Mouse (Mus musculus) hindbrain, embryonic 14.5 days (tissue): ENCODE measurements around the gene Gatm. TPM values are rescaled to one million over a fixed set of nuclear protein-coding genes. Genes with fewer than 3 reads are reported as not detected.
A peak's percentile ranks its signal among the peaks of the same experiment; 100 is the strongest.

Experiments used
- ATAC-seq: fragments of 200-750 bp; cut with Nextera tagmentation; 2 replicates; pipeline ENCODE4 v1.8.0; 2017; ENCODE audit warnings: moderate number of reproducible peaks, mild to moderate bottlenecking, moderate TSS enrichment, moderate library complexity; ENCODE audit not compliant: low FRiP score
- DNase-seq: peaks from one replicate; pipeline ENCODE4 v3.0.0-alpha.2; 2015; ENCODE audit warnings: low spot score
- H3K27ac ChIP-seq: fragments of 300-500 bp; sonication (generic); 2 replicates; pipeline ENCODE4 v1.5.1; 2014; ENCODE audit warnings: mild to moderate bottlenecking, moderate library complexity
- H3K27me3 ChIP-seq: fragments of 300-500 bp; sonication (generic); 2 replicates; pipeline ENCODE4 v1.6.1; 2014; ENCODE audit warnings: mild to moderate bottlenecking, low read length, mixed read lengths; ENCODE audit not compliant: control insufficient read depth, insufficient read depth
- H3K36me3 ChIP-seq: fragments of 300-500 bp; sonication (generic); replicated peaks from 2 replicates; pipeline ENCODE4 v1.6.1; 2014; ENCODE audit not compliant: control insufficient read depth, insufficient read depth
- H3K4me1 ChIP-seq: fragments of 300-500 bp; sonication (generic); replicated peaks from 2 replicates; pipeline ENCODE4 v1.6.1; 2014; ENCODE audit warnings: antibody characterized with exemption, low read length, mixed read lengths; ENCODE audit not compliant: control insufficient read depth, insufficient read depth
- H3K4me2 ChIP-seq: fragments of 300-500 bp; sonication (generic); replicated peaks from 2 replicates; pipeline ENCODE4 v1.6.1; 2014; ENCODE audit warnings: mild to moderate bottlenecking, moderate library complexity
- H3K4me3 ChIP-seq: fragments of 300-500 bp; sonication (generic); replicated peaks from 2 replicates; pipeline ENCODE4 v1.5.1; 2014; ENCODE audit warnings: mild to moderate bottlenecking, low read length
- H3K9ac ChIP-seq: fragments of 300-500 bp; sonication (generic); 2 replicates; pipeline ENCODE4 v1.6.1; 2014
- H3K9me3 ChIP-seq: fragments of 300-500 bp; sonication (generic); 2 replicates; pipeline ENCODE4 v1.6.1; 2016; ENCODE audit warnings: low read length; ENCODE audit not compliant: control insufficient read depth
- WGBS: fragments of 180-500 bp; shearing (Covaris S2); extraction: QIAGEN DNeasy Blood & Tissue Kit; methylation state at CpG from one replicate; pipeline ENCODE4 v1.1.7; 2014; 5-methylcytosine and 5-hydroxymethylcytosine counted together
- polyA plus RNA-seq: library from polyadenylated mRNA; unstranded; fragments of >200 nt; fragmentation: Nextera tagmentation; extraction: Ambion mirVana; gene quantifications from 2 replicates; pipeline ENCODE4 v1.2.1, GENCODE M21; 2014

Gene Gatm
- polyA plus RNA-seq, 1 experiment from 2014 or later = 42.5 TPM

DNA sequence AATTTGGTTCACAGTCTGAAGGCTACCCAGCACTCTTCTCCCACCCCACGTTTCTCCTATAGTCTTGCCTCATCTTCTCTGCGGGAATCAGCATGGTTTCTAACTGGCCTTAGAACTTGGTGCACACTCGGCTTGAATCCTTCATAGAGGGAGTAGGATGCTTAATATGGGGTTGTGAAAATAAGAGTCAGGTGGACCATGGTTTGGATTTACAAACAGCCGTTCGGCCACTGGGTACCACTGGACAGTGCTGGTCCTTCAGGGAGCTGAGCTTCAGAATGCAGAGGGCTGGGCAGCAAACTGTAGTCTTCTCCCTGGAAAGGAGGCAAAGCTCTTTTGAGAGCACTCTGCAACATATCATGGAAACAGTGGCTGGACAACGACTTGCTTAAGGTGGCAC, 6.7 kb upstream of the Gatm start:
- DNase-seq (no peak), ATAC-seq (no peak)
- WGBS = 74% methylated on average over 6 of the region's 6 CpGs
- Histone ChIP-seq H3K4me1 (no peaks in the 10 kb centered on the region), H3K27ac (no peak overlapping the region), H3K27me3 (no peaks in the 10 kb centered on the region), H3K36me3 (no peaks in the 10 kb centered on the region), H3K9ac (no peak overlapping the region), H3K4me2 (no peak overlapping the region), H3K9me3 (no peaks in the 10 kb centered on the region), H3K4me3 (no peak overlapping the region)

DNA sequence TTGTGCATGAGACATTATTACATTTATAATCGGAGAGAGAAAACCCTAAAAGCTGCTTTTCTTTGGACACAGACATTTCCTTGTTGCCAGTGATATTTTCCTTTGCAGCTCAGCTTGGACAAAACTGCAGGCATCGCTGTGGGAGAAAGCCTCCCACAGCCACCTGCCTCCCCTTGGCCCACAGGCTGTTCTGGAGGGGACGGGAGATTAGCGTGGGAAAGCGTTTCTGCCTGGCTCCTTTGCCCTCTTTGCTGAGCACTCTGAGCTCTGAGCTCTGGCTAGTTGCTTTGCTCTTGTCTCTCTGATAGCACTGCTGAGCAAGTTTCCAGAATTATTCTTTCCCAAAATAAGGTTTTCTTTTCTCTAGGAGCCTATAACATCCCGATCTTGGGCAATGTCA, 5.1 kb upstream of the Gatm start:
- H3K4me3 ChIP-seq = no peak overlapping the region
- no peaks in the 10 kb centered on the region for H3K9me3 ChIP-seq
- H3K36me3 ChIP-seq = no peaks in the 10 kb centered on the region
- no peaks in the 10 kb centered on the region for H3K27me3 ChIP-seq
- no peak for ATAC-seq
- WGBS = 66% methylated on average over 6 of the region's 6 CpGs
- no peak overlapping the region for H3K9ac ChIP-seq
- H3K4me2 ChIP-seq = no peak overlapping the region
- DNase-seq = no peak
- no peak overlapping the region for H3K27ac ChIP-seq
- no peaks in the 10 kb centered on the region for H3K4me1 ChIP-seq

DNA sequence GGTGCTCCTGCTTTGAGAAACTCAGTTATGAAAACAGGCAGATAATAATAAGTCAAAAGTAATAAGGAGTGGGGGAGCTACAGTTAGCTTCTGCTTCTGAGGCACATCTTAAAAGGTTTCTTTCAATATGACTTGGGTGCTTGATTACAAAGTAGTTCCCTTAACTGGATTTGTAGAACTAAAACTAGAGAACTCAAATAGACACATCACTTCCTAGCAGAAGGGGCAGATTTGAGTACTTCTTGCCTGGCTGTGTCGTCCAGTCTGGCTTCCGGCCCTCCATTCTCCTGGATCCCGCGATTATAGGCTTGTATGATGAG, 511 bp upstream of the Gatm start:
- H3K9ac ChIP-seq = peak overlapping the region; percentile 68

DNA sequence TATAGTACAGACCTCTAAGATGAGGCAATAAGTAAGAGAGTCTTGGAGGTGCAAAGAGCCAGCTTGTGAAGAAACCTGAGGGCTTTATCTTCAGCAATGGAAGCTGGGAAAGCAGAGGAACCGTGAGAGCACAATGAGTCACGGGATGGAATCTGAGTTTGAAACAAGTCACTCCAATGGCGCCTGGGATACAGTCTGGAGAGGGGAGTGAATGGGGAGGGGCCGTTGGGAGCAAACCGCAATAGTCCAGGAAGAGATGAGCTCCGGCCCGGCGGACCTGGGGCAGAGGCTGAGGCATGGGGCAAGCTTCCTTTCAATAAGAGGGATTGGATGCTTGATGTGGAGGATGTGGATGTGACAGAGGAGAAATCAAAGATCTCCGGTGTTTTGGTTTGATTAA, 2.3 kb downstream of the Gatm start:
- no peak overlapping the region for H3K4me2 ChIP-seq
- DNase-seq (no peak), ATAC-seq (no peak)
- no peaks in the 10 kb centered on the region for H3K4me1 ChIP-seq
- no peaks in the 10 kb centered on the region for H3K36me3 ChIP-seq
- H3K27ac ChIP-seq = no peak overlapping the region
- H3K27me3 ChIP-seq = no peaks in the 10 kb centered on the region
- H3K9ac ChIP-seq = no peak overlapping the region
- WGBS = 78% methylated on average over 9 of the region's 9 CpGs
- no peak overlapping the region for H3K4me3 ChIP-seq
- H3K9me3 ChIP-seq = no peaks in the 10 kb centered on the region

More for the DNA sequence above, 511 bp upstream of the Gatm start:
- DNase-seq (no peak), ATAC-seq (no peak)
- Histone ChIP-seq H3K9me3 (no peaks in the 10 kb centered on the region), H3K4me1 (no peaks in the 10 kb centered on the region), H3K27ac (no peak overlapping the region), H3K36me3 (no peaks in the 10 kb centered on the region), H3K4me3 (peak overlapping the region; percentile 52), H3K4me2 (peak overlapping the region; percentile 70), H3K27me3 (no peaks in the 10 kb centered on the region)
- 77% methylated on average over 4 of the region's 4 CpGs for WGBS

DNA sequence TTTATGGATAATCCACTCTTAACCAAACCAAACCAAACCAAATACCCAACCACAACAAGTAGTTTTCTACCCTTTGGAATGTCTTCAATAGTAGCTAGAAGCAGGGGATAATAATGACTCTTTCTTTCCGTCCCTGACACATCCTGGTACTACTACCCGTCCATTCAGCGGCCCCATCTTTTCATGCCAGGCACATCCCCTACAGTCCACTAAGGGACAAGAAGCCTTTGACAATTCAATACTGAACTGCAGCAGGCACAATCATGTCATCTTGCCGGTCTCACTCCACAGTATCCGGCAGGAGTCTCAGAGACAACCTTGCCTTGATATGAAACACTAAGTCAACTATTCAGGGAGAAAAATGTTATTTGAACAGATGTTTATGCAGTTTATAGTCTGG, 5.3 kb downstream of the Gatm start:
- DNase-seq = no peak
- peak; percentile 53; the same call in 1 of the 2 replicates for ATAC-seq
- H3K4me1 ChIP-seq = no peaks in the 10 kb centered on the region
- 75% methylated on average over 5 of the region's 5 CpGs for WGBS
- no peaks in the 10 kb centered on the region for H3K9me3 ChIP-seq
- H3K9ac ChIP-seq = no peak overlapping the region
- no peak overlapping the region for H3K27ac ChIP-seq
- H3K36me3 ChIP-seq = no peaks in the 10 kb centered on the region
- H3K4me3 ChIP-seq = no peak overlapping the region
- no peaks in the 10 kb centered on the region for H3K27me3 ChIP-seq
- H3K4me2 ChIP-seq = no peak overlapping the region

DNA sequence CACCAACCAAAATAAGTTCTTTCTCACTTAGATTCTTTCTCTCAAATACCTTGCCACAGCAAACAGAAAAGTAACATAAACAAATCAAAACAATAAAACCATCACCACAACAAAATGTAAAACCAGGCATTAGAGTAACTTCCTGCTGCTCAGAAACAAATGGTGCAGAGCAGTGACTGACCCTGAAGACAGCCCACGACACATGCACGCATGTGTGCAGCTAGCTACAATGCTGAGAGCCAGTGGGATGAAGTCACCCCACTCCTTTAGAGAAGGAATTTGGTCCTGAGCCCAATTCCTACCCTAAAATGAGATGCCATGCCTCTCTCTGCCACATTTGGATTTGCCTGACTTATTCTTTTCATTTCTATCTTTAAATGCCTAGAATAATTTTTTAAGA, 9.7 kb downstream of the Gatm start:
- no peak overlapping the region for H3K4me3 ChIP-seq
- 89% methylated on average over 2 of the region's 2 CpGs for WGBS
- H3K9ac ChIP-seq = no peak overlapping the region
- H3K27ac ChIP-seq = no peak overlapping the region
- H3K36me3 ChIP-seq = no peaks in the 10 kb centered on the region
- ATAC-seq (no peak), DNase-seq (no peak)
- no peaks in the 10 kb centered on the region for H3K27me3 ChIP-seq
- H3K9me3 ChIP-seq = no peaks in the 10 kb centered on the region
- no peaks in the 10 kb centered on the region for H3K4me1 ChIP-seq
- H3K4me2 ChIP-seq = no peak overlapping the region

DNA sequence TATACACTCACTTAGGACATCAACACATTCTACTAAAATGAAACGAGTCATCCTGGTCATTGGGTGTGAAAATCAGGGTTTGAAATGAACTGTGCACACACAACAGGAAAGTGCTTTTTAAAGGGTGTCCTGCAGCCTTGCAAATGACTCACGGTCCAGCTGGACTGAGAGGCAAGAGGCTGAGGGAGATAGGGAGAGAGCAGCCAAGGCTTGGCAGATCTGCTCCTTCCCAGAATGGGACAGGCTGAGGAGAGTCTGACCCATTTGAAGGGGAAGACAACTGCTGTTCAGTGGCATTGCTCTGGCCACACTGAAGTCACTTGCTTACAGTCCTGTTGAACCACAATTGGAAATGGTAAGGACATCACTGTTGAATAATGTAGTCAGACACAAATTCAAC, 11.4 kb downstream of the Gatm start:
- no peak overlapping the region for H3K4me3 ChIP-seq
- no peaks in the 10 kb centered on the region for H3K27me3 ChIP-seq
- whole genome bisulfite sequencing = 85% methylated on average over 2 of the region's 2 CpGs
- no peak overlapping the region for H3K4me2 ChIP-seq
- no peaks in the 10 kb centered on the region for H3K36me3 ChIP-seq
- ATAC-seq (no peak), DNase-seq (no peak)
- H3K27ac ChIP-seq = no peak overlapping the region
- no peaks in the 10 kb centered on the region for H3K4me1 ChIP-seq
- no peak overlapping the region for H3K9ac ChIP-seq
- no peaks in the 10 kb centered on the region for H3K9me3 ChIP-seq

DNA sequence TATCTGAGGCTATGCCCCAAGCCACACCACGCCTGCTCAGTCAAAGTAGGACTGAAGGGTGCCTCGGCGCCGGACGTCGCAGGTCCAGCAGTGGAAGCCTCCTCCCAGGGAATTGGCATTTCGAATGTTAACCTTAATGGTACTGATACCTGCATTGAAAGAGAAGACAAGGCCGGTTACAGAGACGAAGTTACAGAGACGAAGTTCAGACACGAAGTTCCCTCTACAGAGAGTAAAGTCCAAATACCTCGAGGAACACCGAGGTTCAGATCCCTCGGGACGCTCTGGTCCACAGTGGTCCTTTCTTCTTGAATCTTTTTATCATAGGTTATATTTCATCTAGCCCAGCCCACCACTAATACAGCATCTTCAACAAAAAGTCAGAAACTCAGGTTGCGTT, 15.6 kb downstream of the Gatm start:
- H3K4me1 ChIP-seq = no peaks in the 10 kb centered on the region
- H3K9me3 ChIP-seq = no peaks in the 10 kb centered on the region
- DNase-seq (no peak), ATAC-seq (no peak)
- no peaks in the 10 kb centered on the region for H3K36me3 ChIP-seq
- no peaks in the 10 kb centered on the region for H3K27me3 ChIP-seq
- no peak overlapping the region for H3K27ac ChIP-seq
- 93% methylated on average over 16 of the region's 16 CpGs for WGBS
- no peak overlapping the region for H3K9ac ChIP-seq
- no peak overlapping the region for H3K4me3 ChIP-seq
- no peak overlapping the region for H3K4me2 ChIP-seq

DNA sequence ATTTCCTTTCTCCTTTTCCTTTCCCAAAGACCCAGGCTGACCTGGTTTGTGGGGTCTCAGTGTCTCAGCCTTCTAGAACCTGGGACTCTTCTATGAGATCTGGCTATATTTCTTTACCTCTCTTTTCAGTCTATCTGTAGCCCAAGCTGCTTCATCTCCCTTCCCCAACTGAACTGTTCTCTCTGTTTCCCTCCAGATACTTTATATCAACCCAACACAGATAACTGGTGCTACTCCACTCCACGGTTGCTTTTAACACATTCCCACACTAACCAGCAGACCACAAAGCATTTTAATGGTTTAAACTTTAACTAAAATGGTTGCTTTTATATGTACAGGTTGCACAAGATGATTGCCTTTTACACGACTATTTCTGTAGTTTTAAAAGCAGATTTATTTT, 19.9 kb downstream of the Gatm start:
- Histone ChIP-seq H3K27me3 (no peaks in the 10 kb centered on the region), H3K4me3 (no peak overlapping the region), H3K27ac (no peak overlapping the region), H3K4me1 (no peaks in the 10 kb centered on the region), H3K36me3 (no peaks in the 10 kb centered on the region), H3K4me2 (no peak overlapping the region), H3K9me3 (no peaks in the 10 kb centered on the region), H3K9ac (no peak overlapping the region)
- DNase-seq = no peak
- no peak for ATAC-seq
- 74% methylated on average over 2 of the region's 2 CpGs for WGBS

DNA sequence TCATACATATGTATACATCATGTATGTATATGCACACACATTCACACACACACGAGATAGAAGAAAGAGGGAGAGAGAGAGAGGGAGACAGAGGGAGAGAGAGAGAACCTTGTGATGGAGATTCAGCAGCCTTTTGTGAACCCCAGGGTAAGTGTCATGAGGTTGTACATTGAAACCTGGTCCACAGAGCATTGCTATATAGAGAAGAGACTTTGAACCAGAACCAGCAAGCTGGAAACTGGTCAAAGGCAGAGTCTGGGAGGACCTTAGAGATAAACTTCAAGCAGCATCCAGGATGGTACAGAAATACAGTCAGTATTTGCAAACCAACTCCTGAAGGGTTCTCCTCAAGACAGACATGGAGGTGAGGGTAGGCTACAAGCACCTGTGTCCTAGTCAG, 20.8 kb downstream of the Gatm start:
- Histone ChIP-seq H3K27ac (no peak overlapping the region), H3K27me3 (no peaks in the 10 kb centered on the region), H3K9me3 (no peaks in the 10 kb centered on the region), H3K4me2 (no peak overlapping the region), H3K4me3 (no peak overlapping the region), H3K9ac (no peak overlapping the region), H3K4me1 (no peaks in the 10 kb centered on the region), H3K36me3 (no peaks in the 10 kb centered on the region)
- no peak for ATAC-seq
- 79% methylated on average over 1 of the region's 1 CpGs for WGBS
- DNase-seq = no peak
